Mouse (Mus musculus) ES-E14 (cell line): ENCODE measurements around the gene Ndufv1.

Source experiments
- CHD2 ChIP-seq: IDR thresholded peaks from 2 replicates; pipeline ENCODE4 v1.6.1; 2014; ENCODE audit warnings: mild to moderate bottlenecking, low read depth, low read length, inconsistent platforms
- HCFC1 ChIP-seq: IDR thresholded peaks from 2 replicates; pipeline ENCODE4 v1.6.1; 2012; ENCODE audit warnings: low read length, inconsistent platforms, borderline replicate concordance; ENCODE audit not compliant: insufficient read depth

GRCm38 (mm10) chr19:3991562-3991961, 21.0 kb downstream of the Ndufv1 start:
- TF ChIP-seq HCFC1 = no peak
- no peak for TF ChIP-seq CHD2
